Mouse (Mus musculus) heart, postnatal 25 days (tissue): ENCODE data around the gene Gna13. TPM values are rescaled to one million over a fixed set of nuclear protein-coding genes. Genes with fewer than 3 reads are reported as not detected.
A peak's percentile ranks its signal among the peaks of the same experiment; 100 is the strongest.
"Not testable (repeated sequence)": the region's sequence is repeated elsewhere in the genome, so short reads cannot be mapped to it uniquely, and the experiment has no call there.

Experiments used
- DNase-seq: peaks from one replicate; pipeline ENCODE4 v3.0.0; 2022; ENCODE audit warnings: low spot score
- intact Hi-C: fragments of 180-260 bp; cut with DNase I; formaldehyde crosslinking; loops from one replicate; pipeline ENCODE4 v1.15.1; 2025
- total RNA-seq, 2 experiments: library from RNA; stranded (reverse); gene quantifications; 2 replicates each; pipeline ENCODE4 v1.2.3; 2021

The Gna13 gene
- total RNA-seq, result 10 to 100 TPM; 30.3 to 30.6 TPM

- DNase-seq, result peak; percentile 85
- intact Hi-C loops, result loop anchor here (2.0 kb wide), 1 partner anchor 62 kb away; the partner anchor contains the start of gene Amz2
These were observed at the start of gene Gna13 for GRCm38 (mm10) chr11:109362463-109363190. Gna13 (plus strand) TSS chr11:109362831.

- no peak for DNase-seq
- intact Hi-C loops, result loop anchor here (5.0 to 10.0 kb wide), 2 partner anchors 270 to 538 kb away; no protein-coding TSS in a partner anchor
These were observed 45.7 kb upstream of the Gna13 start for GRCm38 (mm10) chr11:109316921-109317320.

GRCm38 (mm10) chr11:109319471-109319870 is 43.2 kb upstream of the Gna13 start:
- intact Hi-C loops, result loop anchor here (5.0 to 10.0 kb wide), 2 partner anchors 268 to 535 kb away; no protein-coding TSS in a partner anchor

GRCm38 (mm10) chr11:109319946-109320345 is 42.7 kb upstream of the Gna13 start:
- intact Hi-C loops, result loop anchor here (5.0 to 10.0 kb wide), 2 partner anchors 267 to 535 kb away; no protein-coding TSS in a partner anchor
- no peak for DNase-seq

More at GRCm38 (mm10) chr11:109319471-109319870, 43.2 kb upstream of the Gna13 start:
- DNase-seq, result no peak

- DNase-seq, result no peak
- intact Hi-C loops, result no loop called here
These were observed 42.2 kb upstream of the Gna13 start for GRCm38 (mm10) chr11:109320361-109320933.

- no peak for DNase-seq
- intact Hi-C loops, result no loop called here
These were observed 36.4 kb upstream of the Gna13 start for GRCm38 (mm10) chr11:109326270-109326669.

- DNase-seq, result no peak
- intact Hi-C loops, result no loop called here
These were observed 35.2 kb upstream of the Gna13 start for GRCm38 (mm10) chr11:109327381-109327780.

- intact Hi-C loops, result no loop called here
- no peak for DNase-seq
These were observed 34.7 kb upstream of the Gna13 start for GRCm38 (mm10) chr11:109327952-109328351.

GRCm38 (mm10) chr11:109329331-109329730 is 33.3 kb upstream of the Gna13 start:
- intact Hi-C loops, result no loop called here
- DNase-seq, result no peak

GRCm38 (mm10) chr11:109330706-109331393 is 31.8 kb upstream of the Gna13 start:
- no peak for DNase-seq
- intact Hi-C loops, result loop anchor here (1.0 to 5.0 kb wide), 4 partner anchors 94 to 531 kb away; partner anchors contain the start of gene Amz2

GRCm38 (mm10) chr11:109331424-109331824 is 31.2 kb upstream of the Gna13 start:
- DNase-seq, result peak; percentile 83
- intact Hi-C loops, result loop anchor here (1.0 to 5.0 kb wide), 4 partner anchors 94 to 531 kb away; partner anchors contain the start of gene Amz2

GRCm38 (mm10) chr11:109332722-109333121 is 29.9 kb upstream of the Gna13 start:
- no peak for DNase-seq
- intact Hi-C loops, result loop anchor here (5.0 kb wide), 2 partner anchors 110 to 530 kb away; no protein-coding TSS in a partner anchor

- DNase-seq, result no peak
- intact Hi-C loops, result loop anchor here (5.0 kb wide), 2 partner anchors 108 to 528 kb away; no protein-coding TSS in a partner anchor
These were observed 27.9 kb upstream of the Gna13 start for GRCm38 (mm10) chr11:109334773-109335172.

- intact Hi-C loops, result no loop called here
These were observed 26.7 kb upstream of the Gna13 start for GRCm38 (mm10) chr11:109335890-109336289.

GRCm38 (mm10) chr11:109339155-109339938 is 23.3 kb upstream of the Gna13 start:
- no peak for DNase-seq
- intact Hi-C loops, result no loop called here

More at GRCm38 (mm10) chr11:109335890-109336289, 26.7 kb upstream of the Gna13 start:
- DNase-seq, result no peak

GRCm38 (mm10) chr11:109340541-109340940 is 22.1 kb upstream of the Gna13 start:
- no peak for DNase-seq
- intact Hi-C loops, result no loop called here

GRCm38 (mm10) chr11:109342666-109343065 is 20.0 kb upstream of the Gna13 start:
- intact Hi-C loops, DNase-seq: not testable (repeated sequence)

- DNase-seq, result no peak
- intact Hi-C loops, result no loop called here
These were observed 19.1 kb upstream of the Gna13 start for GRCm38 (mm10) chr11:109343558-109343957.

GRCm38 (mm10) chr11:109343991-109344599 is 18.5 kb upstream of the Gna13 start:
- intact Hi-C loops, result loop anchor here (2.0 kb wide), 1 partner anchor 21 kb away; no protein-coding TSS in a partner anchor

More at GRCm38 (mm10) chr11:109343991-109344599, 18.5 kb upstream of the Gna13 start:
- DNase-seq, result no peak
